Comparison of ENCODE assay signal across 30 mouse cellular contexts in the genomic region with DNA sequence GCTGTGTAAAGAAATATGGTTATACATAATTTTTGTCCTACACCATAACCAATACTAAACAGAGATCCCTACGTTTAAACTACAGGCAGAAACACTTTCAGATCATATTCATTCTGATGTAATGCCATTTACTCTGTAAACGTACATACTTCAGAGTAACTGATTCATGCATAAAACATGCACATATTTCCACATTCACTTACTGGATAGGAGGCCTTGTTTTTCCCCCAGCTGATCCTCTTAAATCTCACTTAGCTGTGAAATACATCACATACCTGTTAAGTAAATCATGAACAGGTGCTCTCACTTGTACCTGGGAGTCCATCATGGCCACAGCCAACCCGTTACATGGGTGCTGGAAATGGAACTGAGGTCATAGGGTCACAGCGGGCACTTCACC.
"Had no signal": no experiment of that assay in that cellular context is flagged by ENCODE, and none has a peak within 500 bp of the region (broad histone marks: within the 10 kb centered on the region; RNA-seq: fewer than 3 reads in every experiment).

No protein-coding gene starts in this region.

- H3K9me3 ChIP-seq: limb, embryonic 10.5 days; limb, embryonic 12.5 days; limb, embryonic 13.5 days; limb, embryonic 15.5 days; liver, embryonic 12.5 days; liver, embryonic 13.5 days; liver, embryonic 15.5 days; lung, embryonic 15.5 days; megakaryocyte, embryonic 14.5 days; midbrain, embryonic 10.5 days; midbrain, embryonic 12.5 days; midbrain, embryonic 13.5 days; midbrain, embryonic 15.5 days had no signal

- DNase-seq: left cerebral cortex, postnatal 4 days; liver; liver, embryonic 13.5 days; liver, postnatal 0 days; lung, adult 18-20 months; lung, adult 2 months; lung, embryonic 14.5 days; lung, postnatal 10 days; lung, postnatal 14 days; lung, postnatal 4 days; midbrain, embryonic 14.5 days had no signal

- H3K27me3 ChIP-seq: limb, embryonic 12.5 days; limb, embryonic 13.5 days; limb, embryonic 15.5 days; liver, embryonic 12.5 days; liver, embryonic 13.5 days; liver, embryonic 15.5 days; lung, embryonic 15.5 days; megakaryocyte, embryonic 14.5 days; midbrain, embryonic 12.5 days; midbrain, embryonic 13.5 days; midbrain, embryonic 15.5 days had no signal

- H3K27ac ChIP-seq: left cerebral cortex, adult 2 months; limb, embryonic 10.5 days; limb, embryonic 12.5 days; limb, embryonic 13.5 days; limb, embryonic 15.5 days; liver, embryonic 12.5 days; liver, embryonic 13.5 days; liver, embryonic 14.5 days; liver, embryonic 15.5 days; lung, embryonic 15.5 days; macrophage; midbrain, embryonic 10.5 days; midbrain, embryonic 12.5 days; midbrain, embryonic 13.5 days; midbrain, embryonic 15.5 days had no signal

- ATAC-seq: liver, embryonic 12.5 days; liver, postnatal 0 days; midbrain, embryonic 13.5 days; midbrain, embryonic 15.5 days; midbrain, embryonic 16.5 days had no signal

- H3K4me2 ChIP-seq: limb, embryonic 12.5 days; limb, embryonic 13.5 days; limb, embryonic 15.5 days; liver, embryonic 11.5 days; liver, embryonic 12.5 days; liver, embryonic 13.5 days; liver, embryonic 15.5 days; lung, embryonic 14.5 days; lung, embryonic 15.5 days; midbrain, embryonic 11.5 days; midbrain, embryonic 12.5 days; midbrain, embryonic 13.5 days; midbrain, embryonic 15.5 days had no signal

- H3K36me3 ChIP-seq: limb, embryonic 10.5 days; limb, embryonic 12.5 days; limb, embryonic 13.5 days; limb, embryonic 15.5 days; liver, embryonic 12.5 days; liver, embryonic 13.5 days; liver, embryonic 15.5 days; lung, embryonic 15.5 days; midbrain, embryonic 10.5 days; midbrain, embryonic 12.5 days; midbrain, embryonic 13.5 days; midbrain, embryonic 15.5 days had no signal

- H3K4me3 ChIP-seq: left cerebral cortex, adult 2 months; limb, embryonic 10.5 days; limb, embryonic 12.5 days; limb, embryonic 13.5 days; limb, embryonic 15.5 days; liver, embryonic 12.5 days; liver, embryonic 13.5 days; liver, embryonic 15.5 days; lung, embryonic 15.5 days; megakaryocyte, embryonic 14.5 days; midbrain, embryonic 10.5 days; midbrain, embryonic 12.5 days; midbrain, embryonic 13.5 days; midbrain, embryonic 15.5 days; myocyte had no signal

- H3K4me1 ChIP-seq: limb, embryonic 15.5 days; liver, embryonic 12.5 days; liver, embryonic 13.5 days; liver, embryonic 15.5 days; lung, embryonic 15.5 days; midbrain, embryonic 10.5 days had no signal

- H3K9ac ChIP-seq: limb, embryonic 12.5 days; limb, embryonic 13.5 days; limb, embryonic 15.5 days; liver, embryonic 12.5 days; liver, embryonic 13.5 days; liver, embryonic 14.5 days; liver, embryonic 15.5 days; liver, postnatal 0 days; lung, embryonic 14.5 days; lung, embryonic 15.5 days; midbrain, embryonic 12.5 days; midbrain, embryonic 13.5 days; midbrain, embryonic 15.5 days had no signal
